24 mouse cellular contexts compared by ENCODE assay signal in the genomic region with DNA sequence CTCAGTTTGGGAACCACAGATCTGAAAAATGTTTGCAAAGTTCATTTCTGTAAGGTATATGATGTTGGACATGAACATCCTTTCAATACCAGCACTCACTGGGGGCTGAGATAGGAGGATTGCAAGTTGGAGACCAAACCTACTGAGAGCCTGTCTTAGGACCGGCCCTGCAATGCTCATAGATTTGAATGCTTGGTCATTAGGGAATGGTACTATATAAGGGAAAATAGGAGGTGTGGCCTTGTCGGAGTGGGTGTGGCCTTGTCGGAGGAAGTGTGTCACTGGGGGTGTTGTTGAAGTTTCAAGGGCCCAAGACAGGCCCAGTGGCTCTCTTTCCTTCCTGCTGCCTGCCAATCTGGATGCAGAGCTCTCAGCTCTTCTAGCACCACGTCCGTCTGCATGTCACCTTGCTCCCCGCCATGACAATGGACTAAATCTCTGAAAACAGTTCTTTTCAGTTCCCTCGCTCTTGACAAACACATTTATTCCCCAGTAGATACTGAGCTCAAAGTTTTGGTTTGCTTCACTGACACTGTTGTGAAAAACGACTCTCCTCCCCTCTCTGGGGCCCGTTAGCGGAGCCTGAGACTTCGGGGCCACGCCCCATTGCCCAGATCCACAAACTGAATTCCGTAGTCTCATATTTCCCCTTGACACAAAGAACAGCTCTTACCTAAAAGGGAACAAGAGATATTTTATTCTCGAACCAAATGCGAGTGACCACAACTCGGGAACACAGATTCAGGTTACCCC. TPM values are rescaled to one million over a fixed set of nuclear protein-coding genes. Genes with fewer than 3 reads are reported as not detected.
DNase-seq lines count a peak whose midpoint lies in the region; ATAC-seq and TF ChIP-seq lines count a peak whose summit lies in the region.
"Had no signal": no experiment of that assay in that cellular context is flagged by ENCODE, and none has a peak within 500 bp of the region (broad histone marks: within the 10 kb centered on the region; RNA-seq: fewer than 3 reads in every experiment).

No protein-coding gene starts in this region.

- H3K9me3 ChIP-seq in embryonic facial prominence, embryonic 11.5 days (replicated peaks; ENCODE audit: control insufficient read depth, low read length), result no peaks in the 10 kb centered on the region
- H3K9me3 ChIP-seq in embryonic facial prominence, embryonic 10.5 days, result no peaks in the 10 kb centered on the region
- H3K9me3 ChIP-seq in kidney, embryonic 15.5 days (replicated peaks), result no peaks in the 10 kb centered on the region
- H3K9me3 ChIP-seq in limb, embryonic 15.5 days, result no peaks in the 10 kb centered on the region
- H3K9me3 ChIP-seq in limb, embryonic 10.5 days (replicated peaks), result no peaks in the 10 kb centered on the region
- no peaks in the 10 kb centered on the region for H3K9me3 ChIP-seq in stomach, postnatal 0 days (ENCODE audit: control insufficient read depth, low read length)
- H3K9me3 ChIP-seq in hindbrain, embryonic 12.5 days (replicated peaks), result no peaks in the 10 kb centered on the region
- H3K9me3 ChIP-seq: embryonic facial prominence, embryonic 12.5 days; forebrain, embryonic 10.5 days; heart, embryonic 15.5 days had no signal

- WGBS in embryonic facial prominence, embryonic 11.5 days, result 79% methylated on average over 16 of the region's 16 CpGs
- 85% methylated on average over 16 of the region's 16 CpGs for WGBS in embryonic facial prominence, embryonic 10.5 days
- WGBS in kidney, embryonic 15.5 days, result 45% methylated on average over 16 of the region's 16 CpGs
- 72% methylated on average over 16 of the region's 16 CpGs for WGBS in limb, embryonic 15.5 days
- WGBS in limb, embryonic 10.5 days, result 90% methylated on average over 14 of the region's 16 CpGs
- 69% methylated on average over 16 of the region's 16 CpGs for WGBS in stomach, postnatal 0 days
- 81% methylated on average over 16 of the region's 16 CpGs for WGBS in hindbrain, embryonic 12.5 days

- no peaks in the 10 kb centered on the region for H3K4me1 ChIP-seq in embryonic facial prominence, embryonic 11.5 days (ENCODE audit: control insufficient read depth, insufficient read depth, low read length)
- no peaks in the 10 kb centered on the region for H3K4me1 ChIP-seq in embryonic facial prominence, embryonic 10.5 days
- H3K4me1 ChIP-seq in kidney, embryonic 15.5 days, result peaks cover 9% of the 10 kb centered on the region
- no peaks in the 10 kb centered on the region for H3K4me1 ChIP-seq in limb, embryonic 15.5 days
- H3K4me1 ChIP-seq in limb, embryonic 10.5 days, result no peaks in the 10 kb centered on the region
- no peaks in the 10 kb centered on the region for H3K4me1 ChIP-seq in stomach, postnatal 0 days (replicated peaks; ENCODE audit: control insufficient read depth, insufficient read depth)
- no peaks in the 10 kb centered on the region for H3K4me1 ChIP-seq in hindbrain, embryonic 12.5 days
- H3K4me1 ChIP-seq: embryonic facial prominence, embryonic 12.5 days; forebrain, embryonic 10.5 days; heart, embryonic 15.5 days had no signal

- no peak for TF ChIP-seq CTCF in stomach, postnatal 0 days (IDR thresholded peaks at IDR 0.05; ENCODE audit: low read depth)

- H3K9ac ChIP-seq in embryonic facial prominence, embryonic 11.5 days (replicated peaks; ENCODE audit: low read length), result no peak overlapping the region
- H3K9ac ChIP-seq in kidney, embryonic 15.5 days, result no peak overlapping the region
- H3K9ac ChIP-seq in limb, embryonic 15.5 days, result no peak overlapping the region
- no peak overlapping the region for H3K9ac ChIP-seq in stomach, postnatal 0 days (ENCODE audit: low read length)
- H3K9ac ChIP-seq in hindbrain, embryonic 12.5 days, result no peak overlapping the region
- H3K9ac ChIP-seq: embryonic facial prominence, embryonic 12.5 days; heart, embryonic 15.5 days had no signal

- H3K36me3 ChIP-seq in embryonic facial prominence, embryonic 11.5 days (replicated peaks; ENCODE audit: control insufficient read depth, insufficient read depth, low read depth, low read length), result no peaks in the 10 kb centered on the region
- no peaks in the 10 kb centered on the region for H3K36me3 ChIP-seq in embryonic facial prominence, embryonic 10.5 days (replicated peaks)
- no peaks in the 10 kb centered on the region for H3K36me3 ChIP-seq in kidney, embryonic 15.5 days
- no peaks in the 10 kb centered on the region for H3K36me3 ChIP-seq in limb, embryonic 15.5 days
- no peaks in the 10 kb centered on the region for H3K36me3 ChIP-seq in limb, embryonic 10.5 days
- no peaks in the 10 kb centered on the region for H3K36me3 ChIP-seq in stomach, postnatal 0 days (ENCODE audit: control insufficient read depth, insufficient read depth, low read length)
- H3K36me3 ChIP-seq in hindbrain, embryonic 12.5 days, result no peaks in the 10 kb centered on the region
- H3K36me3 ChIP-seq: embryonic facial prominence, embryonic 12.5 days; forebrain, embryonic 10.5 days; heart, embryonic 15.5 days had no signal

- DNase-seq in embryonic facial prominence, embryonic 11.5 days (ENCODE audit: low spot score), result peak; percentile 16
- DNase-seq in embryonic facial prominence, embryonic 10.5 days (ENCODE audit: low spot score), result no peak
- DNase-seq in kidney, adult 8-10 months, result no peak
- no peak for DNase-seq in limb, embryonic 10.5 days (ENCODE audit: low spot score)
- DNase-seq in stomach, postnatal 0 days (ENCODE audit: low spot score), result no peak
- DNase-seq: adrenal gland, adult 2 months; adrenal gland, postnatal 25 days; B cell, adult 2 months; cerebellum, adult 18-20 months; cerebellum, adult 9-11 months; gastrocnemius, postnatal 36 days; heart, adult 18-20 months had no signal

- no peaks in the 10 kb centered on the region for H3K27me3 ChIP-seq in embryonic facial prominence, embryonic 11.5 days (ENCODE audit: control insufficient read depth, insufficient read depth, low read length)
- H3K27me3 ChIP-seq in embryonic facial prominence, embryonic 10.5 days (replicated peaks; ENCODE audit: low read depth, poor library complexity, severe bottlenecking), result no peaks in the 10 kb centered on the region
- H3K27me3 ChIP-seq in kidney, embryonic 15.5 days, result no peaks in the 10 kb centered on the region
- H3K27me3 ChIP-seq in limb, embryonic 15.5 days, result no peaks in the 10 kb centered on the region
- H3K27me3 ChIP-seq in limb, embryonic 10.5 days (ENCODE audit: low read depth, poor library complexity, severe bottlenecking), result no peaks in the 10 kb centered on the region
- H3K27me3 ChIP-seq in stomach, postnatal 0 days (ENCODE audit: control insufficient read depth, insufficient read depth, low read length), result no peaks in the 10 kb centered on the region
- H3K27me3 ChIP-seq in hindbrain, embryonic 12.5 days, result no peaks in the 10 kb centered on the region
- H3K27me3 ChIP-seq: embryonic facial prominence, embryonic 12.5 days; heart, embryonic 15.5 days had no signal

- no peak for TF ChIP-seq EP300 in stomach, postnatal 0 days (optimal IDR thresholded peaks at IDR 0.05)

- ATAC-seq in embryonic facial prominence, embryonic 11.5 days (replicated peaks; ENCODE audit: insufficient number of reproducible peaks, low FRiP score, low TSS enrichment, low read depth), result no peak; the same call in 1 of the 2 replicates
- ATAC-seq in kidney, embryonic 15.5 days (replicated peaks; ENCODE audit: low FRiP score), result peak; percentile 74; the same call in 1 of the 2 replicates
- ATAC-seq in limb, embryonic 15.5 days (ENCODE audit: insufficient number of reproducible peaks, low FRiP score, low TSS enrichment, low read depth), result no peak
- ATAC-seq in stomach, postnatal 0 days (ENCODE audit: low FRiP score, low TSS enrichment), result no peak
- ATAC-seq in hindbrain, embryonic 12.5 days (ENCODE audit: low FRiP score), result no peak
- ATAC-seq: CD4-positive, CD25-positive, alpha-beta regulatory T cell, adult 4 months; forebrain, embryonic 14.5 days; hindbrain, embryonic 16.5 days; inflammation-experienced regulatory T-cells, adult 6 months had no signal

- H3K27ac ChIP-seq in embryonic facial prominence, embryonic 11.5 days (replicated peaks; ENCODE audit: low read depth, low read length), result no peak overlapping the region
- no peak overlapping the region for H3K27ac ChIP-seq in embryonic facial prominence, embryonic 10.5 days (replicated peaks)
- H3K27ac ChIP-seq in kidney, embryonic 15.5 days, result 0 out of 2 replicates have a peak overlapping the region, but pooled peaks have one; percentile 23
- 0 out of 2 replicates have a peak overlapping the region, but pooled peaks have one; percentile 0 for H3K27ac ChIP-seq in limb, embryonic 15.5 days
- no peak overlapping the region for H3K27ac ChIP-seq in limb, embryonic 10.5 days
- H3K27ac ChIP-seq in stomach, postnatal 0 days (replicated peaks), result peak overlapping the region; percentile 25; the same call in 1 of the 2 replicates
- no peak overlapping the region for H3K27ac ChIP-seq in hindbrain, embryonic 12.5 days
- H3K27ac ChIP-seq: forebrain, embryonic 10.5 days; heart, embryonic 15.5 days had no signal

- no peak overlapping the region for H3K4me2 ChIP-seq in embryonic facial prominence, embryonic 11.5 days (ENCODE audit: low read depth, low read length)
- peak overlapping the region; percentile 38 for H3K4me2 ChIP-seq in kidney, embryonic 15.5 days
- no peak overlapping the region for H3K4me2 ChIP-seq in limb, embryonic 15.5 days
- H3K4me2 ChIP-seq in stomach, postnatal 0 days (replicated peaks; ENCODE audit: low read depth), result no peak overlapping the region
- H3K4me2 ChIP-seq in hindbrain, embryonic 12.5 days (replicated peaks), result no peak overlapping the region
- H3K4me2 ChIP-seq: embryonic facial prominence, embryonic 12.5 days; heart, embryonic 11.5 days; heart, embryonic 15.5 days had no signal

- no peak overlapping the region for H3K4me3 ChIP-seq in embryonic facial prominence, embryonic 11.5 days (ENCODE audit: low read depth, low read length)
- no peak overlapping the region for H3K4me3 ChIP-seq in embryonic facial prominence, embryonic 10.5 days
- no peak overlapping the region for H3K4me3 ChIP-seq in kidney, embryonic 15.5 days (replicated peaks)
- no peak overlapping the region for H3K4me3 ChIP-seq in limb, embryonic 15.5 days
- no peak overlapping the region for H3K4me3 ChIP-seq in limb, embryonic 10.5 days
- H3K4me3 ChIP-seq in stomach, postnatal 0 days (ENCODE audit: low read depth, low read length), result no peak overlapping the region
- H3K4me3 ChIP-seq in hindbrain, embryonic 12.5 days, result no peak overlapping the region
- H3K4me3 ChIP-seq: embryonic facial prominence, embryonic 12.5 days; erythroblast, embryonic 14.5 days; forebrain, embryonic 10.5 days; heart, embryonic 15.5 days had no signal

RNA-seq across cellular contexts. Expression of a gene that starts 24.3 kb away (rescaled TPM):
- 1.4 and 1.5 TPM in 2 replicates for polyA plus RNA-seq in embryonic facial prominence, embryonic 11.5 days (2014; fragmentation: Nextera tagmentation; extraction: Ambion mirVana)
- polyA plus RNA-seq in embryonic facial prominence, embryonic 10.5 days (2016; fragmentation: Nextera tagmentation; extraction: Ambion mirVana), result 0.74 and 0.78 TPM in 2 replicates
- polyA plus RNA-seq in kidney, embryonic 15.5 days (2015; fragmentation: Nextera tagmentation; extraction: Ambion mirVana), result 10.9 and 11.8 TPM in 2 replicates
- polyA plus RNA-seq in limb, embryonic 15.5 days (2015; fragmentation: Nextera tagmentation; extraction: Ambion mirVana), result 11.4 and 14.5 TPM in 2 replicates
- polyA plus RNA-seq in limb, embryonic 10.5 days (2016; fragmentation: Nextera tagmentation; extraction: Ambion mirVana), result 0.67 and 0.68 TPM in 2 replicates
- polyA plus RNA-seq in stomach, postnatal 0 days (2015; fragmentation: Nextera tagmentation; extraction: Ambion mirVana), result 18.0 and 18.5 TPM in 2 replicates
- 3.2 and 3.5 TPM in 2 replicates for polyA plus RNA-seq in hindbrain, embryonic 12.5 days (2016; fragmentation: Nextera tagmentation; extraction: Ambion mirVana)
- polyA plus RNA-seq: CD4-positive, CD25-positive, alpha-beta regulatory T cell, adult 4 months; erythroblast, embryonic 14.5 days; inflammation-experienced regulatory T-cells, adult 6 months had no signal

Comparison
In these comparisons a context has a peak if more than half of its experiments do, and no peak if none do; other contexts are left out.
1. H3K27ac ChIP-seq: peak in kidney, embryonic 15.5 days (single experiment), limb, embryonic 15.5 days (single experiment) and stomach, postnatal 0 days (single experiment); none in embryonic facial prominence, embryonic 11.5 days (single experiment), embryonic facial prominence, embryonic 10.5 days (single experiment), limb, embryonic 10.5 days (single experiment) and hindbrain, embryonic 12.5 days (single experiment).